Mouse (Mus musculus) olfactory bulb, adult 2 months (tissue): ENCODE measurements around the gene E130308A19Rik. TPM values are rescaled to one million over a fixed set of nuclear protein-coding genes. Genes with fewer than 3 reads are reported as not detected.

Experiments used
- H3K27ac ChIP-seq: fragments of 200-500 bp; 2 replicates; pipeline ENCODE4 v1.5.1; 2012; ENCODE audit warnings: low read depth, low read length; ENCODE audit not compliant: insufficient read depth
- H3K4me1 ChIP-seq: fragments of 200-500 bp; 2 replicates; pipeline ENCODE4 v1.6.1; 2012; ENCODE audit warnings: low read length; ENCODE audit not compliant: control insufficient read depth, insufficient read depth
- H3K4me3 ChIP-seq: fragments of 200-500 bp; 2 replicates; pipeline ENCODE4 v1.5.1; 2012; ENCODE audit warnings: mild to moderate bottlenecking, low read depth, low read length, moderate library complexity; ENCODE audit not compliant: insufficient read depth
- CTCF ChIP-seq: fragments of 200-500 bp; IDR thresholded peaks from 2 replicates; pipeline ENCODE4 v1.5.1; 2012; ENCODE audit warnings: low read depth, mild to moderate bottlenecking, low read length, moderate library complexity; ENCODE audit not compliant: insufficient read depth
- POLR2A ChIP-seq: fragments of 200-500 bp; IDR thresholded peaks from 2 replicates; pipeline ENCODE4 v1.6.1; 2012; ENCODE audit warnings: mild to moderate bottlenecking, low read depth, low read length, moderate library complexity; ENCODE audit not compliant: insufficient read depth
- WGBS: fragments of 180-500 bp; shearing (Covaris S2); methylation state at CpG from one replicate; pipeline ENCODE4 v1.1.7; 2018; 5-methylcytosine and 5-hydroxymethylcytosine counted together
- polyA plus RNA-seq: library from polyadenylated mRNA; stranded (reverse); fragments of >200 nt; gene quantifications from 2 replicates; pipeline ENCODE4 v1.2.4, GENCODE M21; 2012; ENCODE audit warnings: low replicate concordance; ENCODE audit not compliant: missing spikeins, insufficient read depth, insufficient read length

E130308A19Rik gene
- polyA plus RNA-seq, 1 experiment = not detected

GRCm38 (mm10) chr4:59727878-59728261, 101.9 kb downstream of the E130308A19Rik start:
- Histone ChIP-seq H3K27ac (no peak overlapping the region), H3K4me1 (no peaks in the 10 kb centered on the region), H3K4me3 (no peak overlapping the region)
- WGBS = 88% methylated on average over 9 of the region's 9 CpGs
- no peak for TF ChIP-seq POLR2A
- TF ChIP-seq CTCF = no peak

- Histone ChIP-seq H3K4me3 (no peak overlapping the region), H3K27ac (no peak overlapping the region), H3K4me1 (no peaks in the 10 kb centered on the region)
- WGBS = 91% methylated on average over 2 of the region's 2 CpGs
- TF ChIP-seq POLR2A (no peak), CTCF (no peak)
These were observed 102.8 kb downstream of the E130308A19Rik start for GRCm38 (mm10) chr4:59728839-59729238.

GRCm38 (mm10) chr4:59731544-59731943, 105.5 kb downstream of the E130308A19Rik start:
- Histone ChIP-seq H3K4me3 (no peak overlapping the region), H3K4me1 (no peaks in the 10 kb centered on the region), H3K27ac (no peak overlapping the region)
- 99% methylated on average over 7 of the region's 7 CpGs for WGBS
- TF ChIP-seq POLR2A (no peak), CTCF (no peak)

- no peak overlapping the region for H3K27ac ChIP-seq
- 98% methylated on average over 4 of the region's 4 CpGs for WGBS
- TF ChIP-seq CTCF = no peak
These were observed 113.3 kb downstream of the E130308A19Rik start for GRCm38 (mm10) chr4:59739321-59739720.

GRCm38 (mm10) chr4:59739882-59740281, 113.9 kb downstream of the E130308A19Rik start:
- TF ChIP-seq CTCF (no peak), POLR2A (no peak)
- no peak overlapping the region for H3K27ac ChIP-seq
- 85% methylated on average over 2 of the region's 2 CpGs for WGBS
- H3K4me3 ChIP-seq = no peak overlapping the region
- H3K4me1 ChIP-seq = no peaks in the 10 kb centered on the region

More at GRCm38 (mm10) chr4:59739321-59739720, 113.3 kb downstream of the E130308A19Rik start:
- H3K4me1 ChIP-seq = no peaks in the 10 kb centered on the region
- no peak overlapping the region for H3K4me3 ChIP-seq

GRCm38 (mm10) chr4:59753491-59754140, 127.6 kb downstream of the E130308A19Rik start:
- TF ChIP-seq POLR2A (no peak), CTCF (no peak)
- WGBS = 62% methylated on average over 13 of the region's 13 CpGs
- no peak overlapping the region for H3K27ac ChIP-seq
- no peak overlapping the region for H3K4me3 ChIP-seq
- peaks cover 11% of the 10 kb centered on the region for H3K4me1 ChIP-seq

GRCm38 (mm10) chr4:59756332-59757082, 130.5 kb downstream of the E130308A19Rik start:
- 31% methylated on average over 9 of the region's 9 CpGs for WGBS
- Histone ChIP-seq H3K4me3 (no peak overlapping the region), H3K4me1 (peaks cover 15% of the 10 kb centered on the region), H3K27ac (no peak overlapping the region)
- TF ChIP-seq POLR2A (no peak), CTCF (no peak)

- no peak overlapping the region for H3K4me3 ChIP-seq
- peaks cover 15% of the 10 kb centered on the region for H3K4me1 ChIP-seq
- 50% methylated on average over 12 of the region's 12 CpGs for WGBS
- TF ChIP-seq CTCF (no peak), POLR2A (no peak)
- H3K27ac ChIP-seq = no peak overlapping the region
These were observed 131.7 kb downstream of the E130308A19Rik start for GRCm38 (mm10) chr4:59757452-59758435.

- Histone ChIP-seq H3K27ac (no peak overlapping the region), H3K4me1 (peaks cover 13% of the 10 kb centered on the region), H3K4me3 (no peak overlapping the region)
- TF ChIP-seq POLR2A = no peak
- no peak for TF ChIP-seq CTCF
- WGBS = 86% methylated on average over 4 of the region's 4 CpGs
These were observed 134.0 kb downstream of the E130308A19Rik start for GRCm38 (mm10) chr4:59760016-59760415.
